Mouse (Mus musculus): ENCODE results near the gene Acap3. TPM values are rescaled to one million over a fixed set of nuclear protein-coding genes. Genes with fewer than 3 reads are reported as not detected.

Gene Acap3
- total RNA-seq, 2 experiments from 2014 or later, result 16.9 to 29.4 TPM

DNA sequence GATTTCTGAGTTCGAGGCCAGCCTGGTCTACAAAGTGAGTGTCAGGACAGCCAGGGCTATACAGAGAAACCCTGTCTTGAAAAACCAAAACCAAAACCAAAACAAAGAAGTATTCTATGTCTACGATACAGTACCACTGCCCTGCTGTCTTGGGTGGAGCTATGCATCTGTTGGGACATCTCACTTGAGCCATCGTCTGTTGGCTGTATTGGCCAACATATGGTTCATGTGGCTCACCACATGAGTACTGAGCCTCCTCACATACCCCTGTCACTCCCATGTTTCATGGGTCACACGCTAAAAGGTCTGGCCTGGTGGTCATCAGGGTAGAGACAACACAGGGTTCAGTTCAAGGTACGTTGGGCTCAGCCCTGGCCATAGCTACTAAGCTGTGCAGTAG, 5.3 kb upstream of the Acap3 start:
- no peak for DNase-seq

DNA sequence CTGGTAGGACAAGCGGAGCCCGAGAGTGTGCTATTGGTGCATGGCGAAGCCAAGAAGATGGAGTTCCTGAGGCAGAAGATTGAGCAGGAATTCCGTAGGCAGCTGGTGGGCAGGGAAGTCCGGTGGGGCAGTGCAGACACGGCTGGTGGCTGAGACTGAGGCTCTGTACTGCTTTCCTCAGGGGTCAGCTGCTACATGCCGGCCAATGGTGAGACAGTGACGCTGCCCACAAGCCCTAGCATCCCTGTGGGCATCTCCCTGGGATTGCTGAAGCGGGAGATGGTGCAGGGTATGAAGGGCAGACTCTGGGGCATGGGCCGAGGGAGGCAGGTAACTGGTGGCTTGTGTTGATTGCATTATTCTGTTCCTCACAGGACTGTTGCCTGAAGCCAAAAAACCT, 3.9 kb upstream of the Acap3 start:
- DNase-seq, result no peak

- no peak for DNase-seq
These were observed 3.4 kb upstream of the Acap3 start for GRCm38 (mm10) chr4:155888181-155888580.

GRCm38 (mm10) chr4:155889316-155889715, 2.3 kb upstream of the Acap3 start:
- no peak for DNase-seq

- DNase-seq, result peak; percentile 38
These were observed 581 bp upstream of the Acap3 start for GRCm38 (mm10) chr4:155891011-155891471.

- DNase-seq, result peak; percentile 93
These were observed 395 bp downstream of the Acap3 start for GRCm38 (mm10) chr4:155892017-155892416.

GRCm38 (mm10) chr4:155892438-155893211, 1.0 kb downstream of the Acap3 start:
- DNase-seq, result peak; percentile 62

DNA sequence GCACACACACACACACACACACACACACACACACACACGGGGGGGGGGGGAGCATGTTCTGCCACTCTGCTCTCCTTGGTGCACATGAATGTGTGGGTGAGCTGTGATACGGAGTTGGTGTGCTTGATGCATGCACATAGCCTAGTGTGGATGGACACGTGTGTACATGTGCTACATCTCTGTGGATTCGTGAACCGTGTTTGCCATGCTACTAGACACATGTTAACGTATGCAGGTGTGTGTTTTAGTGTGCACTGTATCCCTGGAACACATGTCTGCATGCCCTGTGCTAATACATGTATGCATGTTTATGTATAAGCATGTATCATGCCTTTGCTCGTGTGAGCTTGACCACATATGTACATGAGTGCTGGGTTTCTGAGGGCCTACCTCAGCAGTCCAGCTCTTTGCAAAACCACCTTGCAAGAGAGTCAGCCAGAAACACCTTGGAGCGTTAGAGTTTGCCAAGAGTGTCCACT, 1.6 kb downstream of the Acap3 start:
- no peak for DNase-seq

DNA sequence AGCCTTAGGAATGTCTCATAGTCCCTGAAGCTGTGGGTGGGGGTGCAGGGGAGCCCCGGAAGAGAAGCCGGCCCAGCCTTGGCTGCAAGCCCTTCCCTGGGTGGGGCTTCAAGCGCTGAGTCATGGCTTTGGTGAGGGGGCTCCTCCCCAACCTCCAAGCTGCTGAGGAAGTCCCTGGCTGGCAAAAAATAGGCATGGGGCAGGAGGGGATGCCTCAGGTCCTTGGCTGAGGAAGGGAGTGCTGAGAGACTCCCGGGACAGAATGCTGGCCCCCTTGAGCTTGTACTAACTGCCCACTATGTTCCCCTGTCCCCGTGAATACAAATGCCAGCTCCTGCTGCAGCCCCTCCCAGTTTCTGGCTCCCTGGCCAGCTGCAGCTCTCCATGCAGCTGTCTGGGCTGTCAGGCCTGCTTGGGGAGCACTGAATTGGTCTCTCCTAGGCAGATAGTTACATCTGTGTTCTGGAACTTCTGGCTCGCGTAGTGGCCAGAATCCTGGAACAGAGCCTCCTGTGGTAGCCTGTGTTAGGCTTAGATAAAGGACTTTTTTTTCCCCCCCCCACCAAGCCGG, 2.8 kb downstream of the Acap3 start:
- DNase-seq, result peak; percentile 80

DNA sequence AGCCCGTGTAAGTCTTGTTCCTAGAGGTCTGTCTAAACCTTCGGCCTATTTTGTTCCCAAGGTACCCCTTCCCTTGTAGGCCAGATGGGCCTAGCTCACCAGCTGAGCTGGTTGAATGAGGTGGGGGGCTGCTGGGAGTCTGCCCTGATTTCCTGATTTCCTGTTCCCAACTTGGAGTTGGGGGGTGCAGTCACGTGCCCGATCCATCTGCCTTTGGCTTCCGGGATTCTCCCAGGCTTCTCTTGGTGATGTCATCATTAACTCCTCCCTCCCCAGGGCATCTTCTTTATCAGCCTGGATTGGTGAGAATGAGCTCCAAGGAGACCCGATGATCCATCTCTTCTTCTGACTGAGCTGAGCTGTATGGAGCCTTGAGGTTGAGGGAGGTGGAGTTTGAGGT, 3.6 kb downstream of the Acap3 start:
- peak; percentile 58 for DNase-seq

DNA sequence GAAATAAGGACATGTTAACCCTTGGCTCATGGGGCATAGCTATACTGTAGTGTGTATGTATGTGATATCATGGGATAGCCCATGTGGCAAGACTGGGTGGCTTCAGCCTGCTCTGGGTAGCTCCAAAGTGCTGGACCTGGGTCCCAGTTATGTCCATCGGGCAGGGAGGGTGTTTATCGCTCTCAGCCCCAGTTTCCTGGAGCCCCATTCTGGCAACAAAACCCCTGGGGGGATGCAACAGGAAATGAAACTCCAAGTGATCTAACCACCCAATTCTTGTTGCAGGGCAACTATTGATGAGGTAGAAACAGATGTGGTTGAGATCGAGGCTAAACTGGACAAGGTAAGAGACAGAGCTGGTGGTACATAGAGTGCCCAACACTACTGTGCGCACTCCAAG, 4.2 kb downstream of the Acap3 start:
- no peak for DNase-seq

GRCm38 (mm10) chr4:155896461-155896860, 4.8 kb downstream of the Acap3 start:
- no peak for DNase-seq

GRCm38 (mm10) chr4:155898318-155898717, 6.7 kb downstream of the Acap3 start:
- no peak for DNase-seq

DNA sequence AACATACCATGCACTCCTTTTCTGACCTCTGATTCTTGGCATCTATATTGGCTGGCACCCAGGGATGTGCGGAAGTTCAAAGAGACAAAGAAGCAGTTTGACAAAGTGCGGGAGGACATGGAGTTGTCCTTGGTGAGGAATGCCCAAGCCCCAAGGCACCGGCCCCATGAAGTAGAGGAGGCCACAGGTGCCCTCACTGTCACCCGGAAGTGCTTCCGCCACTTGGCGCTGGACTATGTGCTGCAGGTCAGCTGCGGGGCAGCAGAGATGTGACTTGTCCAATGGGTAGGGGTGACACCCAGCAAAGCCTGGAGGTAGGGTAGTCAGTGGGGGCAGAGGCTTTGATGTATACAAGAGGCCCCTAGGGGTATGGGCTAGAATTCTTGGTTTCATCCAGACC, 7.7 kb downstream of the Acap3 start:
- no peak for DNase-seq

DNA sequence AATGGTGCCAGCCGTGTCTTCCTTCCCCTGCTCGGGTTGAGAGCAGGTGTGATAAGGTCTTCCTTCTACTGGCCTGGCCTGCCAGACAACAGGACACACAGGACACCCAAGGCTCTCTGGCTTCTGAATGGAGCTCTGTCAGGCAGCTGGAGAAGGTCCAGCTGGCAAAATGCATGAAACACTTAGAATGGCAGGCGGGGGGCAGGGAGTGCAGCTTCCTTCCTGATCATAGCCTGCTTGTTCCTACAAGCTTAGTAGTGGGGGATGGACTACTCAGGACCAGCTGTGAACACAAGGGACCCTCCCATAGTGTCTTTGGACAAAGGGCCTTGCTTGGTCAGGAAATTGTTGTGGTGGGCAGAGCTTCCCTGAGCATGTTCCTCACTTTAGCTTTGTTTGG, 9.6 kb downstream of the Acap3 start:
- peak; percentile 49 for DNase-seq

GRCm38 (mm10) chr4:155903246-155903645, 11.6 kb downstream of the Acap3 start:
- DNase-seq, result no peak

DNA sequence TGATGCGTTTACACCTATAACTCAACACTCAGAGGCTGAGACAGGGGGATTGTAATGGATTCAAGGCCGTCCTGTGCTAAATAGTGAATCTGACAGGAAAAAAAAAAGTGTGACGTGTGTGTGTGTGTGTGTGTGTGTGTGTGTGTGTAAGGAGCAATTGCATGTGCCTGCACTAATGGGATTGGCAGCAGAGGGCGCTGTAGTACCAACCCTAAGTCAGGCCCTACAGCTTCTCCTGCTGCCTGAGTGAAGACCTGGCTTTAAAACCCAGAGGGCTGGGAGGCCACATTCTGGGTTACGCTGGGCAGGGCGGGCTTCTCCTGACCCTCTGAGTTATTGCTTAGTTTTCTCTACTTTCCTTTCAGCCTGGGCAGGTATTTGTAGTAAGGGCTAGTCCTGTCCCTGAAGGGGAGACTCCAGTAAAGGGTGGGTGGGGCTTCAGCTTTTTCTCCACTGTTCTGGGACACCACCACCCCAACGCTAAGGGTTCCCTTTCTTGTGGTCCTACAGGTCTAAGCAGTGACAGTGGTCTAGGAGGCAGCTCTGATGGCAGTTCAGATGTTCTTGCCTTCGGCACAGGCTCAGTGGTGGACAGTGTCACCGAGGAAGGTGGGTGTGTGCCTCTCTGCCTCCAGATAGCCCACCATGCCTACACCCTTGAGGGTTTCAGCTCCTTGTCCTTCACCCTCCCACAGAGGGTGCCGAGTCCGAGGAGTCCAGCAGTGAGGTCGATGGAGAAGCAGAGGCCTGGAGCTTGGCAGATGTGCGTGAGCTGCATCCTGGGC, 12.9 kb downstream of the Acap3 start:
- peak; percentile 33 for DNase-seq

- peak; percentile 2 for DNase-seq
These were observed 14.0 kb downstream of the Acap3 start for GRCm38 (mm10) chr4:155905634-155906033.

- peak; percentile 1 for DNase-seq
These were observed 14.5 kb downstream of the Acap3 start for GRCm38 (mm10) chr4:155906125-155906524.

DNA sequence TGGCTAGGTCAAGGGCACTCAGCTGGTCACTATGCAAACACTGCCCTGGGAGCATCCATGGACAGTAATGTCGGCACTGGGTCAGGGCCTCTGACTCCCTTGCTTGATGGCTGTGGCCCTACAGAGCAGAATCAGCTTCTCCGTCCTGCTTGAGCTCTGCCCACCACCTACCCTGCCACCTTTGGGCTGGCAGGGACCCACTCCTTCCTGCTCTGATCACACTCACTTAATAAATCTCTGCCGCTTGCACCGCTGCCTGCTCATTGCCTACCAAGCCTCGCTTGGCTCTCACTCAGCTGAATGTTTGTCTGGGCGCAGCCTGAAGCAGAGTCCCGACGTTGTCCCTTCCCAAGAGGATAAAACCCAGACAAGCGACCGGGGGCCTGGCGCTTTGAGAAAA, 15.4 kb downstream of the Acap3 start:
- DNase-seq, result peak; percentile 7

- peak; percentile 10 for DNase-seq
These were observed 16.7 kb downstream of the Acap3 start for GRCm38 (mm10) chr4:155908281-155908680.

DNA sequence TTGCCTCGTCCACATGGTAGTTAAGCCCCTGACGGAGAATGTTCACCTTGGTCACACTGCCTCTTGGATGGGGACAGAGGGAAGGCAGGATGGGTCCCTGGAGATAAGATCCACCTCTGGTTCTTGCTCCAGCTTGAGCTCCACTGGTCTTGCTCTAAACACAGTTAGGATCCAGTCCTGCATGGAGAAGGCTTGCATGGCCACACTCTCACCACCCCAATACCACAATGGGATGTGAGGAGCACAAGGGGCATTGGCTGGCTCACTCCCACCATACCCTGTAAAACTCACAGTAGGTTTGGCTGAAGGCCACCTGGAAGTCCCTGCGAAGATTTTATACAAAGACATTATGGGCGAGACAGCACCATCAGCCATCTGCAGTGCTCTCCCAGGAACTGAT, 17.1 kb downstream of the Acap3 start:
- DNase-seq, result peak; percentile 2

DNA sequence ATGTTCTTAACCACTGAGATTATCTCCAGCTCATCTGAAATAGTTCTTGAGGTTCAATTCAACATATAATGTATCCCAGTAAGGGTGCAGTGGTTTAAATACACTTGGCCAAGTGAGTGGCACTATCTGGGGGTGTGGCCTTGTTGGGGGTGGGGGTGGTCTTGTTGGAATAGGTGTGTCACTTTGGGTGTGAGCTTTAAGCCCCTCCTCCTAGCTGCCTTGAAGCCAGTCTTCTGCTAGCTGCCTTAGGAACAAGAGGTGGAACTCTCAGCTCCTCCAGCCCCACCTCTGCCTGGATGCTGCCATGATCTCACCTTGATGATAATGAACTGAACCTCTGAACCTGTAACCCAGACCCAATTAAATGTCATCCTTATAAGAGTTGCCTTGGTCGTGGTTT, 40.4 kb downstream of the Acap3 start:
- DNase-seq, result no peak
